Mouse (Mus musculus): ENCODE measurements around the gene Slc13a3. TPM values are rescaled to one million over a fixed set of nuclear protein-coding genes. Genes with fewer than 3 reads are reported as not detected.

The Slc13a3 gene
- total RNA-seq, 2 experiments from 2014 or later, result 0.91 TPM; not detected in 1

DNA sequence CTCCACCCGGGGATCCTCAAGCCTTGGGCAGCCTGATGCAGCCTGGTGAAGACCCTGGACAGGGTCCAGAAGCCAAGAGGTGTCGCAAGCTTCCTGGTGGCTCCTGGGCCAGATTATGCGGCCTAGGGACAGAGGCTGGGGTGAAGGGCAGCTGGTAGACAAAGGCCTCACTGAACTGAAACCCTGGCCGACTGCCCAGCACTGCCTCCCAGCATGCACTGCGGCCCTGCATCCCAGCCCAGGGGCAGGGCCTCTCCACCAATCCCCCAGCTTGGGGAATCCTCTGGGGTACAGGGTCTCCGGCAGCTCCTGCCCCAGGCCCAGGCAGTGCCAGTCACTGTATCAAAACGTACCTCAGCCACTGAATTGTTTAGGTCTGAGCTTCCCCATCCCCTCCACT is 55.7 kb downstream of the Slc13a3 start:
- ATAC-seq (replicated peaks; ENCODE audit: low FRiP score, poor library complexity, severe bottlenecking), result no peak

DNA sequence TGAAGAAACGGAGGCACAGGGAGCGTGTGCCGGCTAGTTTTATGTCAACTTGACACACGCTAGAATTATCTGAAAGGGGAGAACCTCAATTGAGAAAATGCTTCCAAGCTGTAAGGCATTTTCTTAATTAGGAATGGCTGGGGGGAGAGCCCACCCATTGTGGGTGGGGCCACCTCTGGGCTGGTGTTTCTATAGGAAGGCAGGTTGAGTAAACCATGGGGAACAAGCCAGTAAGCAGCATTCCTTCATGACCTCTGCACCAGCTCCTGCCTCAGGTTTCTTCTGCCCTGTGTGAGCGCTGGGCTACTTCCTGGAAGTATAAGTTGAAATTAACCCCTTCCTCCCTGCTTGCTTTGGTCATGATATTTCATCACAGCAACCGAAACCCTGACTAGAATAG is 57.2 kb downstream of the Slc13a3 start:
- ATAC-seq (replicated peaks; ENCODE audit: low FRiP score, poor library complexity, severe bottlenecking), result no peak

DNA sequence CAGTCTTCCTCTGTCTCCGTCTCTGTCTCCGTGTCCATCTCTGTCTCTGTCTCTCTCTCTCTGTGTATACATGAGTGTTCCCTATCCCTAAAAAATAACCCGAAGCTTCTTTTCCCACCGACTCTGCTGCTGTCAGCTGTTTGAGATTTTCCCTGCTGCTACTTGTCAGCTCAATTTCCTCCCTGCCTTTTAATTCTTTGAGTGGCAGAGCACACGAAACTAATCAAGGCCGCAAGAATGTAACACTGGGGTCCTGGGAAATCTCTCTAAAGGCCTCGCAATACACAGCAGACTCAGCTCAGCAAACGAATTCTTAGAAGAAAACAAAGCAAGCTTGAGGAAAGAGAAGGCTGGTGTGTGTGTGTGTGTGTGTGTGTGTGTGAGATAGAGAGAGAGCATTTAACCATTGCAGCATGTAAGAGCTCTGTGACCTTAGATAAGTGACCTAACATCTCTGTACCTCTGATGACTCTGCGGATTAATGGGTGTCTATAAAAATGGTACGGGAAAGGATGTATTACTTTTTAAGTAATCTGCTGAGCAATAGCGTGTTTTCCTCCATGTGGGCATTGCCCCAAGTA is 57.8 kb downstream of the Slc13a3 start:
- no peak for ATAC-seq (replicated peaks; ENCODE audit: low FRiP score, poor library complexity, severe bottlenecking)

- ATAC-seq (replicated peaks; ENCODE audit: low FRiP score, poor library complexity, severe bottlenecking), result no peak
Observed at GRCm38 (mm10) chr2:165414321-165414720, 58.7 kb downstream of the Slc13a3 start.

DNA sequence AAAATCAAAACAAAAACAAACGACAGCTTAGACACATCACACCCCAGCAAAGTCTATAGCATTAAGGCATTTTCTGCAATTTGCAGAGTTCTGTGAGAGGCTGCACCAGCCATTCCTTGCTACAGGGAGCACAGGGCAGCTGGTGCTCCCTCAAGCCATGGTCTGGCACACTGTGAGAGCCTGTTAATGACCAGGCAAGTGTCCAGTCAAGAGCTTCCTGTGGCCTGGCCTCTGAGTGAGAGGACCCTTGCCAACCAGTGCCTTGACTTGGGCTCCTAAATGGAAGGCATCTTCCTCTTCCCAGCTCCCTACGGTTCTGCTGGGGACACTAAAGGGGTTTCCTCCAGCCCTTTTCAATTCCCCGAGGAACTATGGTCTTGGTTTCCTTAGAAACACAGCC is 59.1 kb downstream of the Slc13a3 start:
- no peak for ATAC-seq (replicated peaks; ENCODE audit: low FRiP score, poor library complexity, severe bottlenecking)

- no peak for ATAC-seq (replicated peaks; ENCODE audit: low FRiP score, poor library complexity, severe bottlenecking)
Observed at GRCm38 (mm10) chr2:165407700-165408301, 65.2 kb downstream of the Slc13a3 start.

GRCm38 (mm10) chr2:165405351-165405750 is 67.7 kb downstream of the Slc13a3 start:
- ATAC-seq (replicated peaks; ENCODE audit: low FRiP score, poor library complexity, severe bottlenecking), result no peak

DNA sequence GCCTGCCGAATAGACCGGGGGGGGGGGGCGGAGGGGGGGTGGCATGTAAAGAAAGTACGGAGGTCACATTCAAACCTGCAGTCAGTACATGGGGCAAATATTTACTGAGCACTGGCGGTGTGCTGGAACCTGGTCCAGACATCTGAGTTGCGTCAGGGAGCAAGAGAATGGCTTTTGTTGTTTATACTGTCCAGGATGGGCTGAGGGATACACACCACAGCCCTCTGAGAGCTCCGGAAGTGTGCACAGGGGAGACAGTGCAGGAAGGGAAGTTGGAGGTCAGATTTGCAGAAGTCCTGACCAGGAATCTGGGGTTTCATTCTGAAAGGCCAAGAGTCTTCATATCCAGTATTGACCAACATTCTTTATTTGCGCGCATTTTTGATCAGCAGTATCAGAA is 68.1 kb downstream of the Slc13a3 start:
- ATAC-seq (replicated peaks; ENCODE audit: low FRiP score, poor library complexity, severe bottlenecking), result no peak

DNA sequence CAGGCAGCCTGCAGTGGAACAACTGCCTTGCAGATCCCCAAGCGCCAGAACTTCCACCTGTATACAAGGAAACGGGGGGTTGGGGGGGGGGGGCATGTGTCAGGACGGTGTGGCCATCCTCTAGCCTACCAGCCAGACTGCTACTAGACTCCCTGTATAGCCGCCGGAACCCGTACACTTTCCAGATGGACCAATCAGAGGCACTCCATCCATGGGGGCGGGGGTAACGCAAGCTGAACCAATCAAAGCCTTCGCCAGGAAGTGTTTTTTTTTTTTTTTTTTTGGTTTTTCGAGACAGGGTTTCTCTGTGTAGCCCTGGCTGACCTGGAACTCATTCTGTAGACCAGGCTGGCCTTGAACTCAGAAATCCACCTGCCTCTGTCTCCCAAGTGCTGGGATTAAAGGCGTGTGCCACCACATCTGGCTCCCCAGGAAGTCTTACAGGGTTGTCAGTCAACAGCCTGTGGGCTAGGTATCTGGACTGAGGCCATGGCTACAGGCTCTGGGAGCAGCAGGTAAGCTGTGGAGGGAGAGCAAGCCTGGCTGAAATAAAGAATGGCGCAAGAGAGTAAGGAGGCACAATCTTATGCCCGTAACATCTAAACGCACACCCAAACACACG is 74.8 kb downstream of the Slc13a3 start:
- ATAC-seq (replicated peaks; ENCODE audit: low FRiP score, poor library complexity, severe bottlenecking), result no peak

DNA sequence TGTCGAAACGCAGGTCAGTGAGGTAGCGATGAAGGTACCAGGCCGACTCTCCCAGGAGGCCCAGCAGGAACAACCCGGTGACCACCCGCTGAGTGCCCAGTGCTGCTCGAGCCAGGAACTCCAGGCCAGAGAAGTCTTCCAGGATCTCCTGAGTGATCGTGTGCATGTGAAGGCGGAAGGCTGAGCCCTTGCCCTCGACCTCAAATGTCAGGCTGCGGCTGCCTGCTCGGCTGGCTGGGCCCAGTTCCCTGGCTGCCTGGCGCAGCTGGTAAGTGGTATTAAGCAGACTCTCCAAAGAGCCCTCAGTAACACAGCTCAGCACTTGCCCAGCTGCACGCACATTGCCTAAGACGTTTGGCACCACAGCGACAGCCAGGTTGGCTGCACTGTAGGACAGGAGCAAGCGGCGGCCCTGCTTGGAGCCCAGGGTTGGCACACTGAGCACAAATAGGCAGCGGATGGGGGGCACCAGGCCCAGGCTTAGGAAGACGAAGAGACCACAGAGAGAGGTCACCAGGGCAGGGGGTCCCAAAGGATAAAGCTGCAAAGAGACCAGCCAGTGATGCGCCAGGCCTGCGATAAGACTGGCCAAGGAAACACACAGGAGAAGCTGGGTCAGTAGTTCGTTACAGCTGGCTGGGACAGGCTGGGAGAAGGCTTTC is 75.4 kb downstream of the Slc13a3 start:
- ATAC-seq (replicated peaks; ENCODE audit: low FRiP score, poor library complexity, severe bottlenecking), result no peak

DNA sequence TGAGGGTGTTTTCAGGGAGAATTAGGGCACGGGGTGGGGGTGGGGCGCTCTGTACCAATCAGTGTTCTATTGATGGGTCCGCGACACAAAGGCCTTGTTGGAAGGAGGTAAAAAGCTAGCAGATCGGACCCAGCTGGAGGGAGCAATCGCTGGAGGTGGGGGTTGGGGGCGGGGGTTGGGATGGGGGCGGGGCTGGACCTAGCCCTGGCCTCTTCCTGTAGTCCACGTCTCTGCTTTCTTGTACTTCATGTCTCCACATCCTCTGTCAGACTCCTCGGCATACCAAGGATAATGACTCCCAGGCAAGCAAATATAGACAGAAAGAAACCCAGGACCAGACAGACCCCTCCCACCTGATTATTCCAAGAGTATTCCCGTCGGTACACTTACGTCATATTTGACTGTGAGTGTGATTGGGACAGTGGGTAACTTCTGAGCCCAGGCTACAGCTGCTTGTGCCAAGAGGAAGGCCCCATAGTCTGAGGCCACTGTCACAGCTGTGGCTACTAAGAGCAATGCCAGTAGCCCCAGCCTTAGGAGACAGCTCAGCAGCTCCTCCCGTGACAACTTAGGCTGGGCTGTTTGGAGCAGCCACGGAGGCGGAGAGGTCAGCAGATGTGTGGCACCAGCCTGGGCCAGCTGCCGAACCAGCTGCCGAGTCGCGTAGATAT is 76.1 kb downstream of the Slc13a3 start:
- no peak for ATAC-seq (replicated peaks; ENCODE audit: low FRiP score, poor library complexity, severe bottlenecking)

DNA sequence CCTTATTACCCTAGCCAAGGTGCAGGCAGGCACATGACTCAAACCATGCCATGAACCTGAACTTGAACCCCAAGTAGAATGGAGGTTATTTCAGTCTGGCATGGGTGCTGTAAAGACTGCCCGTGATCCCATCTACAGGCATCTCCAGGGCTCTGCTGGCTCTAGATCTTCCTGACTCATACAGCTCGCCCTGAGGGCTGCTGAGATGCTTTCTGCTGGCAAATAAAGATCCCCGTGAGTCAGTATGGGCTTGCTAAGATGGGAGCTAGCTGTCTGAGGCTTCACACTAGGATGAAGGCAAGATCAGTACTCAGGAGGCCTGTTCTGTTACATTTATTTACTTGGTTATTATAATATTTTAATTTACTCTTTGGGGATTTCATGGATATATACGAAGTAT is 80.9 kb downstream of the Slc13a3 start:
- ATAC-seq (replicated peaks; ENCODE audit: low FRiP score, poor library complexity, severe bottlenecking), result no peak

DNA sequence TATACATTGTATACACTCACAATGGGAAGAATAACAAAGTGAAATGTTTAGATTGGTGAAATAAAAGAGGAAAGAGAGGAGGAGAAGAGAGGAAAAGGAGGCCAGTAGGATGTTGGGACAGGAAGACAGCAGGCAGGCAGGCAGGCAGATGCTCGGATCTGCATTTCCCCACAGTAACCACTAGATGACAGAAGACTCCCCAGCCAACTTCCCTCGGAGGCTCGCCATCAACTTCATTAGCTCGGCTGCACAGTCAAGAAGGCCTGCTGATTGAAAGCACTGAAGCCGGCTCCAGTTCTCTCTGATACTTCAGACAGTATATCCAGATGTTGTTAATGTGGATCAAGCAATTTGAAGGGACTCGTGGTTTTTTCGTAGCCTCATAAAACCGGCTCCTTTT is 81.5 kb downstream of the Slc13a3 start:
- ATAC-seq (replicated peaks; ENCODE audit: low FRiP score, poor library complexity, severe bottlenecking), result no peak

GRCm38 (mm10) chr2:165389299-165389952 is 83.6 kb downstream of the Slc13a3 start:
- no peak for ATAC-seq (replicated peaks; ENCODE audit: low FRiP score, poor library complexity, severe bottlenecking)

DNA sequence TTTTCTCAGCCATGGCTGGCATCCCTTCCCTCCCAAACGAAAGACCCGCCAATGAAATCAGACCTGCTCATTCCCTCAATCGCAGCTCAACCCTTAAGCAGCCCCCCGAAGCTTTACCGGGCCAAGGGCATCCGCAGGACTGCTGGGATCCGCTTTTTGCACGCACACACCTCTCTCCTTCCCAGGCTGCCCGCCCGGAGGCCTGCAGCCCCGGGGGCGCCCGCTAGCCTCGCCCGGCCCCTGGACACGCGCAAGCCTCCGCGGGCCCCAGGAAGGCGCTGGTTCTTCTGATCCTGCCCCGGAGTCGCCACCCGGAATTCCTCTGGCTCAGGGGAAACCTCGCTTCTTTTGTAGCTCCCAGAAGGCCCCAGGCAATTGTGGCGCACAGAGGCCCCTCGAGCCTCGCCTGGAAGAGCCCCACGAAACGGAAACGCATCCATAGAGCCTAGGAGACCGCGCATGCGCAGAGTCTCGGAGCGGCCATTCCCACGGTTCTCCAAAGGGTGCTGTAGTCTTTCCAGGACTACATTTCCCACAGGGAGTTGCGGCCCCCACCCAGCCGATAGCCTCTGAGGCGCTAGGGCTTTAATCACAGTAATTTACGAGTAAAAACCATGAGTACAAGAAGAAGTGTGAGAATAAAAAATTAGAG is 85.1 kb downstream of the Slc13a3 start, which contains the start of gene Zfp334:
Gene Zfp334 (minus strand): TSS at position 416 of the 652 bp plus-strand sequence.
- ATAC-seq (replicated peaks; ENCODE audit: low FRiP score, poor library complexity, severe bottlenecking), result no peak

DNA sequence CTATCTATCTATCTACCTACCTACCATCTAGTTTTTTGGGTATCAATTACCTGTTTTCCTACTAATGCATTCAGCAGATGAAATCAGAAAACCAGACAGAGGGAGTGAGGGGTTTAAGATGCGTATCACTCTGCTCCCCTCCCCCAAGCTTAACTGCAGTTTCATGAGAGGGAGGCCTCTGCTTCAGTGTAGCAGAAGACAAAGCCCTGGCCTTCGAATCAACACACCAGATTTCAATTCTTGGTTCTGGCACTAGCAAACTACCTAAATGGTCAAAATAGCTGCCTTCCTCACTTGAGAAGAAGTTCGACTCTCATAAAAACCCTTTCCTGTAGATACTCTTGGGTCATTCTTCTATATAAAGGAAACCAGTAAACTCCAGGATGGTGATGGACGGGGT is 85.7 kb downstream of the Slc13a3 start:
- ATAC-seq (replicated peaks; ENCODE audit: low FRiP score, poor library complexity, severe bottlenecking), result no peak

DNA sequence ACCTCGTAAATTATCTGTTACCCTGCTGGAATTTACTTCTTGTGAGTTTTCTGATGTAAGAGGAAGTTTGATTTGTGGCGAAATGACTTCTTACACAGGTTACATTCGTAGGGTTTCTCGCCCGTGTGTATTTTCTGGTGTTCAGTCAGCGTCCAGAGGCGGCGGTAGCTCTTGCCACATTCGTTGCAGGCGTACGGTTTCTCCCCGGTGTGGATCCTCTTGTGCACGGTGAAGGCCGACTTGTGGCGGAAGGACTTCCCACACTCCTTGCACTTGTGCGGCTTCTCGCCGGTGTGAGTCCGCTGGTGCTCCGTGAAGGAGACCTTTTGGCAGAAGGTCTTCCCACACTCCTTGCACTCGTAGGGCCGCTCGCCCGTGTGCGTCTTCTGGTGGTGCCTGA is 93.0 kb downstream of the Slc13a3 start:
- no peak for ATAC-seq (replicated peaks; ENCODE audit: low FRiP score, poor library complexity, severe bottlenecking)

GRCm38 (mm10) chr2:165376001-165376400 is 97.0 kb downstream of the Slc13a3 start:
- no peak for ATAC-seq (replicated peaks; ENCODE audit: low FRiP score, poor library complexity, severe bottlenecking)

DNA sequence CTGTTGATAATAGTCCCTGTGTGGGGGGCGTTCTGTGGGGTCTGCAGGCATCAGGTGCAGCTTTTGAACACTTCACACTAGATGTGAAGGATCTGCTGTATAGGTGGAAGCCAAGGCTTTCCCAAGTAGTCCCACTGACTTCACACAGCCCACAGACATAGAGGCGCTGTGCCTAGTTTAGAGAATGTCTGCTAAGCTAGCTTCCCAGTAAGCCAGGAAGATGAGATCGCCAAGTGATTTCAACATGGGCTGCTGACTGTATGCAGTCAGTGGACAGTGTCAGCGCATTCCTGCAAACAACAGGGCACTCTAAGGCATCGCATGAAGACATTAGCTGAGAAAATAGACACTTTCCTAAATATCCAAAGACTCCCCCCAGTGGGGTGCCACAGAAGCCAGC is 97.6 kb downstream of the Slc13a3 start:
- no peak for ATAC-seq (replicated peaks; ENCODE audit: low FRiP score, poor library complexity, severe bottlenecking)
